In the genomic region with DNA sequence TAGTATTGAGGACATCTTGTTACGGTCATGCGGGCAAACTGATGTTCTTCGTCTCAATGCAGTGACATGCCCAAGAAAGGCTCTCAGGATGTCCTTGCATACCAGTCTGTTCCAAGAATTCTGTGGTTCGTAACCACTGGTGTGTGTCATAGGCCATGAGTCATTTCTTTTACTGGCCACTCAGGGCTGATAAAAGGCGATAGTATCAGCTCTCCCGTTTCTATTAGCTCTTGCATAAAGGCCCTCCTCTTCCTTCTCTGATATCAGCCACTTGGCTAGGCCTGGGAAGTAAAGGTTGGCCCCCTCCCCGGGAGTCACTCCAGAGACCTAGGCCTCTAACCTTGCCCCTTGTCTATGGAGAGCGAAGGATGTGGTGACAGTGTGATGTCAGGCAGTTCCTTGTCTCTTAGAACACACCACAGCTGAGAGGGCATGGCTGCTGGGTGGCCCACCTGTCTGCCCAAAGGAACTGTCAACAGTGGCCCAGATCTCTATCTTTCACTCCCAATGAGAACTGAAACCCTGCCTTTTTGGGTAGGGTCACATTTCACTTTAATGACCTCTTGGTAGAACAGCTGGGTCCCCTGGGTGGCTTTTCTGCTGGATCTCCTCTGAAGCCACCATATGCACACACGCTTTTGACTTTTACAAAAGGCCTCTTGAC, we compare ENCODE assay signal across 13 mouse cellular contexts. TPM values are rescaled to one million over a fixed set of nuclear protein-coding genes. Genes with fewer than 3 reads are reported as not detected.
DNase-seq lines count a peak whose midpoint lies in the region; ATAC-seq and TF ChIP-seq lines count a peak whose summit lies in the region.
"Had no signal": no experiment of that assay in that cellular context is flagged by ENCODE, and none has a peak within 500 bp of the region (broad histone marks: within the 10 kb centered on the region; RNA-seq: fewer than 3 reads in every experiment).

No protein-coding gene starts in this region.

- no peaks in the 10 kb centered on the region for H3K79me2 ChIP-seq in myocyte (ENCODE audit: control insufficient read depth, insufficient read depth)

- H3K36me3 ChIP-seq in heart, embryonic 16.5 days (ENCODE audit: control insufficient read depth, insufficient read depth): no peaks in the 10 kb centered on the region
- H3K36me3 ChIP-seq in myocyte (ENCODE audit: control insufficient read depth, insufficient read depth): no peaks in the 10 kb centered on the region

- H3K4me2 ChIP-seq in heart, embryonic 16.5 days (ENCODE audit: low read depth, low read length): no peak overlapping the region
- H3K4me2 ChIP-seq in myocyte (ENCODE audit: low read depth): peak overlapping the region; percentile 71
- H3K4me2 ChIP-seq: limb, embryonic 12.5 days had no signal

- H3ac ChIP-seq in myocyte (ENCODE audit: control insufficient read depth, insufficient read length): no peak overlapping the region

- 0 out of 2 replicates have a peak overlapping the region, but pooled peaks have one; percentile 20 for H3K27ac ChIP-seq in heart, embryonic 16.5 days (ENCODE audit: low read length)
- H3K27ac ChIP-seq: limb, embryonic 12.5 days had no signal

- 50% methylated on average over 9 of the region's 9 CpGs for WGBS in heart, embryonic 16.5 days

- no peak for TF ChIP-seq POLR2A in myocyte (IDR thresholded peaks at IDR 0.05; ENCODE audit: insufficient read length, low read depth)

- no peak overlapping the region for H3K9ac ChIP-seq in heart, embryonic 16.5 days (ENCODE audit: low read length)
- H3K9ac ChIP-seq: limb, embryonic 12.5 days had no signal

- intact Hi-C loops in left cerebral cortex, postnatal 10 days (cut with DNase I): loop anchor here (5.0 kb wide), 1 partner anchor 33 kb away; the partner anchor contains the start of genes Hddc3 and Unc45a
- intact Hi-C loops in gastrocnemius, postnatal 14 days (cut with DNase I; ENCODE audit: low total_unique reads): no loop called here

- no peaks in the 10 kb centered on the region for H3K27me3 ChIP-seq in heart, embryonic 16.5 days (ENCODE audit: control insufficient read depth, insufficient read depth, low read length)
- no peaks in the 10 kb centered on the region for H3K27me3 ChIP-seq in myocyte (ENCODE audit: control insufficient read depth, insufficient read depth, insufficient read length)
- H3K27me3 ChIP-seq: limb, embryonic 12.5 days had no signal

- peaks cover 6% of the 10 kb centered on the region; the same call in 1 of the 2 replicates for H3K4me1 ChIP-seq in heart, embryonic 16.5 days (ENCODE audit: control insufficient read depth, insufficient read depth, low read length)
- H3K4me1 ChIP-seq: limb, embryonic 12.5 days had no signal

- no peak for DNase-seq in heart, postnatal 4 days
- peak; percentile 30 for DNase-seq in thymus, postnatal 14 days
- no peak for DNase-seq in thymus, postnatal 36 days
- DNase-seq in adrenal gland, postnatal 36 days: peak; percentile 59 to 62
- DNase-seq in left cerebral cortex, postnatal 10 days (ENCODE audit: extremely low spot score in 1 of 2, low spot score in 2 of 2): no peak
- no peak for DNase-seq in gastrocnemius, postnatal 14 days
- DNase-seq: cerebellum, adult 11-12 months; gastrocnemius, postnatal 36 days; kidney, adult 2 months had no signal

- no peak overlapping the region for H3K4me3 ChIP-seq in heart, embryonic 16.5 days (ENCODE audit: low read length)
- H3K4me3 ChIP-seq in myocyte: no peak overlapping the region
- H3K4me3 ChIP-seq: limb, embryonic 12.5 days had no signal

- no peaks in the 10 kb centered on the region for H3K9me3 ChIP-seq in heart, embryonic 16.5 days (replicated peaks; ENCODE audit: control insufficient read depth, low read length)
- H3K9me3 ChIP-seq: limb, embryonic 12.5 days had no signal

- ATAC-seq in heart, embryonic 16.5 days (replicated peaks; ENCODE audit: extremely low read depth, insufficient read depth, low FRiP score): no peak
- ATAC-seq: forebrain, embryonic 14.5 days had no signal

TF ChIP-seq in myocyte, 11 proteins besides CTCF, POLR2A, EP300 and RAD21:
- TF ChIP-seq TCF3 (IDR thresholded peaks at IDR 0.05; ENCODE audit: insufficient read length, low read depth) (peak; percentile 45), CEBPB (IDR thresholded peaks at IDR 0.05; ENCODE audit: insufficient read depth, poor library complexity, severe bottlenecking) (peak; percentile 39; the same call in 1 of the 2 replicates), TCF12 (IDR thresholded peaks at IDR 0.05; ENCODE audit: insufficient read depth, poor library complexity, severe bottlenecking) (no peak), USF1 (IDR thresholded peaks at IDR 0.05; ENCODE audit: low read depth) (no peak), MYOD1 (IDR thresholded peaks at IDR 0.05; ENCODE audit: control insufficient read depth in 1 of 3, insufficient read length in 2 of 3, low read depth in 2 of 3) (peak in 2 of 3 experiments; percentile 85 to 97), E2F4 (IDR thresholded peaks at IDR 0.05; ENCODE audit: insufficient read depth) (no peak), MYOG (IDR thresholded peaks at IDR 0.05; ENCODE audit: control insufficient read depth in 1 of 3, insufficient read depth in 1 of 3, insufficient read length in 2 of 3, low read depth in 2 of 3) (peak; percentile 62 to 92 (median 83)), POLR2AphosphoS2 (IDR thresholded peaks at IDR 0.05; ENCODE audit: insufficient read length, low read depth) (no peak), REST (IDR thresholded peaks at IDR 0.05; ENCODE audit: insufficient read depth, insufficient read length) (no peak), MAX (IDR thresholded peaks at IDR 0.05; ENCODE audit: low read depth) (no peak), SRF (IDR thresholded peaks at IDR 0.05; ENCODE audit: control insufficient read depth, insufficient read length, low read depth) (peak; percentile 81)

RNA-seq across cellular contexts. Expression of gene Man2a2, which starts 4.3 kb away (rescaled TPM):
- 15.0 and 17.4 TPM in 2 replicates for polyA plus RNA-seq in heart, embryonic 16.5 days (2015; fragmentation: Nextera tagmentation; extraction: Ambion mirVana)
- 10 to 100 TPM; 65.0 to 65.6 TPM for total RNA-seq in heart, postnatal 4 days (2021)
- total RNA-seq in adrenal gland, postnatal 36 days (2021): 10 to 100 TPM; 81.4 to 94.8 TPM
- polyA plus RNA-seq in myocyte (2012; fragmentation: generic; extraction: Trizol): 35.7 TPM
- total RNA-seq in left cerebral cortex, postnatal 10 days (2021): 100 to 1,000 TPM; 106 to 108 TPM
- 10 to 100 TPM; 96.8 to 97.0 TPM for total RNA-seq in gastrocnemius, postnatal 14 days (2021)

RNA-seq across cellular contexts. Expression of gene Fes, which starts 12.2 kb away (rescaled TPM):
- 14.1 and 15.4 TPM in 2 replicates for polyA plus RNA-seq in heart, embryonic 16.5 days (2015; fragmentation: Nextera tagmentation; extraction: Ambion mirVana)
- 10 to 100 TPM; 16.4 to 21.5 TPM for total RNA-seq in heart, postnatal 4 days (2021)
- total RNA-seq in adrenal gland, postnatal 36 days (2021): 10 to 100 TPM in 1 of 2 experiments, 1 to 10 TPM in 1; 7.5 to 11.4 TPM
- 0.54 TPM for polyA plus RNA-seq in myocyte (2012; fragmentation: generic; extraction: Trizol)
- total RNA-seq in left cerebral cortex, postnatal 10 days (2021): 1 to 10 TPM; 4.7 to 5.3 TPM
- 1 to 10 TPM; 5.7 to 7.6 TPM for total RNA-seq in gastrocnemius, postnatal 14 days (2021)

RNA-seq across cellular contexts. Expression of gene Furin, which starts 29.7 kb away (rescaled TPM):
- polyA plus RNA-seq in heart, embryonic 16.5 days (2015; fragmentation: Nextera tagmentation; extraction: Ambion mirVana): 11.0 and 14.3 TPM in 2 replicates
- 100 to 1,000 TPM; 104 to 113 TPM for total RNA-seq in heart, postnatal 4 days (2021)
- 100 to 1,000 TPM; 155 to 170 TPM for total RNA-seq in adrenal gland, postnatal 36 days (2021)
- 64.1 TPM for polyA plus RNA-seq in myocyte (2012; fragmentation: generic; extraction: Trizol)
- total RNA-seq in left cerebral cortex, postnatal 10 days (2021): 10 to 100 TPM; 44.8 TPM
- 10 to 100 TPM; 49.4 to 51.9 TPM for total RNA-seq in gastrocnemius, postnatal 14 days (2021)

RNA-seq across cellular contexts. Expression of gene Hddc3, which starts 32.6 kb away (rescaled TPM):
- polyA plus RNA-seq in heart, embryonic 16.5 days (2015; fragmentation: Nextera tagmentation; extraction: Ambion mirVana): 20.1 and 20.7 TPM in 2 replicates
- 10 to 100 TPM; 40.9 to 42.1 TPM for total RNA-seq in heart, postnatal 4 days (2021)
- 10 to 100 TPM; 30.0 to 40.7 TPM for total RNA-seq in adrenal gland, postnatal 36 days (2021)
- 83.3 TPM for polyA plus RNA-seq in myocyte (2012; fragmentation: generic; extraction: Trizol)
- total RNA-seq in left cerebral cortex, postnatal 10 days (2021): 10 to 100 TPM; 38.3 to 45.8 TPM
- 10 to 100 TPM; 34.3 to 37.2 TPM for total RNA-seq in gastrocnemius, postnatal 14 days (2021)

RNA-seq across cellular contexts. Expression of gene Unc45a, which starts 34.7 kb away (rescaled TPM):
- 20.6 and 25.3 TPM in 2 replicates for polyA plus RNA-seq in heart, embryonic 16.5 days (2015; fragmentation: Nextera tagmentation; extraction: Ambion mirVana)
- total RNA-seq in heart, postnatal 4 days (2021): 10 to 100 TPM; 22.9 to 24.9 TPM
- 10 to 100 TPM; 55.0 to 74.8 TPM for total RNA-seq in adrenal gland, postnatal 36 days (2021)
- 38.4 TPM for polyA plus RNA-seq in myocyte (2012; fragmentation: generic; extraction: Trizol)
- total RNA-seq in left cerebral cortex, postnatal 10 days (2021): 10 to 100 TPM; 52.5 to 54.1 TPM
- total RNA-seq in gastrocnemius, postnatal 14 days (2021): 10 to 100 TPM; 11.7 to 12.1 TPM

Comparison
In these comparisons a context has a peak if more than half of its experiments do, and no peak if none do; other contexts are left out.
1. DNase-seq: peak in thymus, postnatal 14 days (single experiment) and adrenal gland, postnatal 36 days (2 of 2); none in heart, postnatal 4 days (single experiment), thymus, postnatal 36 days (0 of 2), left cerebral cortex, postnatal 10 days (0 of 2) and gastrocnemius, postnatal 14 days (single experiment).